Mouse (Mus musculus): ENCODE measurements around the gene Mall.

DNA sequence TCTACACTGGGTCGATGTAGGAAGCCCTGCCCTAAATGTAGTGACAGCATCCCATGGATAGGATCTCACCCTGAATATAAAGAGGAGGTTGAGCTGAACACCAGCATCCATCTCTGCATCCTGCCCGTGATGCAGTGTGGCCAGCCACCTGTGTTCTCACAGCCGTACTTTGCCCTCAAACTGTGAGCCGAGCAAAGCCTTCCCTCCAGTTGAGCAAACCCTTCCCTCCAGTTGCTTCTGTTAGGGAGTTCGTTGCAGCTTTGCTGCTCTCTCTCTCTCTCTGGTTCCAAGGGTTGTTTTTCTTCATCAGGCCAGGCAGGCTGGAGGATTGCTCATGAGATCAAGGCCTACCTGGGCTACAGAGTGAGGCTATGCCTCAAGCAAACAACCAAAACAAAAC, 5.2 kb upstream of the Mall start:
- TF ChIP-seq TAL1 (IDR thresholded peaks at IDR 0.05; ENCODE audit: low read length) (no peak), GATA1 (IDR thresholded peaks at IDR 0.05; ENCODE audit: low read length) (no peak)
